Mouse (Mus musculus) mouse embryonic stem cell (cell line): ENCODE measurements around the gene 2700049A03Rik.

ENCODE experiments used
- in situ Hi-C, 2 experiments: fragments of 300-500 bp; cut with MboI; formaldehyde crosslinking; loops; 1 replicate in 1 of 2; 3 replicates in 1 of 2; pipeline ENCODE4 v1.14.3; 2019 to 2020; ENCODE audit warnings: low sequenced_read_pairs in 2 of 2, low pct_unique_long_range_greater_than_20kb in 1 of 2, mixed read lengths in 1 of 2; ENCODE audit not compliant: unreplicated experiment in 1 of 2

Gene 2700049A03Rik

GRCm38 (mm10) chr12:71157974-71158373 is 21.3 kb downstream of the 2700049A03Rik start:
- in situ Hi-C loops, result no loop called here

- in situ Hi-C loops, result no loop called here
These were observed 27.8 kb downstream of the 2700049A03Rik start for GRCm38 (mm10) chr12:71164410-71164809.

- in situ Hi-C loops, result no loop called here
These were observed 33.3 kb downstream of the 2700049A03Rik start for GRCm38 (mm10) chr12:71169911-71170310.

GRCm38 (mm10) chr12:71183736-71184135 is 47.1 kb downstream of the 2700049A03Rik start:
- in situ Hi-C loops, result no loop called here

GRCm38 (mm10) chr12:71184396-71184795 is 47.7 kb downstream of the 2700049A03Rik start:
- in situ Hi-C loops, result no loop called here

- in situ Hi-C loops, result no loop called here
These were observed 56.1 kb downstream of the 2700049A03Rik start for GRCm38 (mm10) chr12:71192705-71193104.

GRCm38 (mm10) chr12:71197671-71198070 is 61.0 kb downstream of the 2700049A03Rik start:
- in situ Hi-C loops, result no loop called here

- in situ Hi-C loops, result no loop called here
These were observed 65.1 kb downstream of the 2700049A03Rik start for GRCm38 (mm10) chr12:71201753-71202152.

- in situ Hi-C loops, result no loop called here
These were observed 67.7 kb downstream of the 2700049A03Rik start for GRCm38 (mm10) chr12:71204303-71204702.

- in situ Hi-C loops, result no loop called here
These were observed 80.5 kb downstream of the 2700049A03Rik start for GRCm38 (mm10) chr12:71217191-71217590.

- in situ Hi-C loops, result no loop called here
These were observed 81.3 kb downstream of the 2700049A03Rik start for GRCm38 (mm10) chr12:71217866-71218522.

- in situ Hi-C loops, result no loop called here
These were observed 86.1 kb downstream of the 2700049A03Rik start for GRCm38 (mm10) chr12:71222761-71223160.

GRCm38 (mm10) chr12:71227769-71228168 is 91.1 kb downstream of the 2700049A03Rik start:
- in situ Hi-C loops, result no loop called here

GRCm38 (mm10) chr12:71228925-71229649 is 92.4 kb downstream of the 2700049A03Rik start:
- in situ Hi-C loops, result no loop called here

GRCm38 (mm10) chr12:71231561-71231960 is 94.9 kb downstream of the 2700049A03Rik start:
- in situ Hi-C loops, result no loop called here

GRCm38 (mm10) chr12:71233426-71233825 is 96.8 kb downstream of the 2700049A03Rik start:
- in situ Hi-C loops, result no loop called here

GRCm38 (mm10) chr12:71237074-71237473 is 100.4 kb downstream of the 2700049A03Rik start:
- in situ Hi-C loops, result no loop called here

- in situ Hi-C loops, result no loop called here
These were observed 106.1 kb downstream of the 2700049A03Rik start for GRCm38 (mm10) chr12:71242791-71243190.

GRCm38 (mm10) chr12:71244766-71245390 is 108.2 kb downstream of the 2700049A03Rik start:
- in situ Hi-C loops, result no loop called here
